Mouse (Mus musculus) liver, embryonic 12.5 days (tissue): ENCODE measurements around the gene Pdpn. TPM values are rescaled to one million over a fixed set of nuclear protein-coding genes. Genes with fewer than 3 reads are reported as not detected.

Experiments
- ATAC-seq: fragments of 200-750 bp; cut with Nextera tagmentation; 2 replicates; pipeline ENCODE4 v1.8.0; 2017; ENCODE audit warnings: moderate number of reproducible peaks, mild to moderate bottlenecking, moderate library complexity
- H3K27ac ChIP-seq: fragments of 300-500 bp; sonication (generic); 2 replicates; pipeline ENCODE4 v1.5.1; 2016; ENCODE audit warnings: mild to moderate bottlenecking
- H3K27me3 ChIP-seq: fragments of 300-500 bp; sonication (generic); replicated peaks from 2 replicates; pipeline ENCODE4 v1.6.1; 2016; ENCODE audit warnings: mild to moderate bottlenecking, moderate library complexity
- H3K36me3 ChIP-seq: fragments of 300-500 bp; sonication (generic); 2 replicates; pipeline ENCODE4 v1.6.1; 2016; ENCODE audit warnings: mild to moderate bottlenecking, moderate library complexity
- H3K4me1 ChIP-seq: fragments of 300-500 bp; sonication (generic); 2 replicates; pipeline ENCODE4 v1.6.1; 2016
- H3K4me2 ChIP-seq: fragments of 300-500 bp; sonication (generic); 2 replicates; pipeline ENCODE4 v1.6.1; 2016; ENCODE audit warnings: mild to moderate bottlenecking, moderate library complexity
- H3K4me3 ChIP-seq: fragments of 300-500 bp; sonication (generic); 2 replicates; pipeline ENCODE4 v1.5.1; 2016; ENCODE audit warnings: mild to moderate bottlenecking, moderate library complexity
- H3K9ac ChIP-seq: fragments of 300-500 bp; sonication (generic); 2 replicates; pipeline ENCODE4 v1.6.1; 2016; ENCODE audit warnings: mild to moderate bottlenecking, moderate library complexity
- H3K9me3 ChIP-seq: fragments of 300-500 bp; sonication (generic); replicated peaks from 2 replicates; pipeline ENCODE4 v1.6.1; 2016; ENCODE audit warnings: mild to moderate bottlenecking, moderate library complexity
- WGBS: fragments of 180-500 bp; shearing (Covaris S2); methylation state at CpG from one replicate; pipeline ENCODE4 v1.1.7; 2016; ENCODE audit not compliant: insufficient replicate concordance; 5-methylcytosine and 5-hydroxymethylcytosine counted together
- polyA plus RNA-seq: library from polyadenylated mRNA; unstranded; fragments of >200 nt; fragmentation: Nextera tagmentation; extraction: Ambion mirVana; gene quantifications from 2 replicates; pipeline ENCODE4 v1.2.1, GENCODE M21; 2016

The Pdpn gene
- polyA plus RNA-seq, 1 experiment from 2014 or later: 2.5 TPM

- H3K4me2 ChIP-seq: no peak overlapping the region
- H3K27me3 ChIP-seq: no peaks in the 10 kb centered on the region
- no peak overlapping the region for H3K4me3 ChIP-seq
- H3K27ac ChIP-seq: no peak overlapping the region
- ATAC-seq: no peak
- H3K36me3 ChIP-seq: no peaks in the 10 kb centered on the region
- 25% methylated on average over 8 of the region's 11 CpGs for WGBS
- no peak overlapping the region for H3K9ac ChIP-seq
- no peaks in the 10 kb centered on the region for H3K9me3 ChIP-seq
- H3K4me1 ChIP-seq: no peaks in the 10 kb centered on the region
Observed at GRCm38 (mm10) chr4:143324176-143324924, 25.0 kb upstream of the Pdpn start.

GRCm38 (mm10) chr4:143313299-143313698 lies 13.9 kb upstream of the Pdpn start:
- no peak for ATAC-seq
- 65% methylated on average over 6 of the region's 6 CpGs for WGBS

GRCm38 (mm10) chr4:143311341-143311740 lies 12.0 kb upstream of the Pdpn start:
- Histone ChIP-seq H3K4me2 (no peak overlapping the region), H3K27me3 (no peaks in the 10 kb centered on the region), H3K4me3 (no peak overlapping the region), H3K27ac (no peak overlapping the region), H3K4me1 (no peaks in the 10 kb centered on the region), H3K36me3 (no peaks in the 10 kb centered on the region), H3K9me3 (no peaks in the 10 kb centered on the region), H3K9ac (no peak overlapping the region)
- 20% methylated on average over 2 of the region's 2 CpGs for WGBS
- no peak for ATAC-seq

More at GRCm38 (mm10) chr4:143313299-143313698, 13.9 kb upstream of the Pdpn start:
- Histone ChIP-seq H3K36me3 (no peaks in the 10 kb centered on the region), H3K27me3 (no peaks in the 10 kb centered on the region), H3K9me3 (no peaks in the 10 kb centered on the region), H3K9ac (no peak overlapping the region), H3K4me1 (no peaks in the 10 kb centered on the region), H3K4me2 (no peak overlapping the region), H3K27ac (no peak overlapping the region), H3K4me3 (no peak overlapping the region)

- Histone ChIP-seq H3K4me2 (no peak overlapping the region), H3K9me3 (no peaks in the 10 kb centered on the region), H3K9ac (no peak overlapping the region), H3K4me3 (no peak overlapping the region), H3K27me3 (peaks cover 15% of the 10 kb centered on the region), H3K4me1 (no peaks in the 10 kb centered on the region), H3K36me3 (no peaks in the 10 kb centered on the region), H3K27ac (no peak overlapping the region)
- WGBS: 56% methylated on average over 5 of the region's 5 CpGs
- no peak for ATAC-seq
Observed at GRCm38 (mm10) chr4:143305987-143306772, 6.8 kb upstream of the Pdpn start.

GRCm38 (mm10) chr4:143305031-143305430 lies 5.7 kb upstream of the Pdpn start:
- H3K4me1 ChIP-seq: no peaks in the 10 kb centered on the region
- ATAC-seq: no peak
- H3K27me3 ChIP-seq: peaks cover 26% of the 10 kb centered on the region
- H3K9me3 ChIP-seq: no peaks in the 10 kb centered on the region
- WGBS: 69% methylated on average over 4 of the region's 4 CpGs
- no peak overlapping the region for H3K4me2 ChIP-seq
- H3K36me3 ChIP-seq: no peaks in the 10 kb centered on the region
- no peak overlapping the region for H3K27ac ChIP-seq
- H3K4me3 ChIP-seq: no peak overlapping the region
- no peak overlapping the region for H3K9ac ChIP-seq

GRCm38 (mm10) chr4:143302279-143302890 lies 3.0 kb upstream of the Pdpn start:
- H3K27me3 ChIP-seq: peaks cover 53% of the 10 kb centered on the region
- H3K4me3 ChIP-seq: no peak overlapping the region
- H3K36me3 ChIP-seq: no peaks in the 10 kb centered on the region
- H3K4me1 ChIP-seq: no peaks in the 10 kb centered on the region
- H3K4me2 ChIP-seq: no peak overlapping the region
- 28% methylated on average over 11 of the region's 11 CpGs for WGBS
- H3K9me3 ChIP-seq: no peaks in the 10 kb centered on the region
- ATAC-seq: no peak
- no peak overlapping the region for H3K9ac ChIP-seq
- H3K27ac ChIP-seq: no peak overlapping the region

GRCm38 (mm10) chr4:143301875-143302274 lies 2.5 kb upstream of the Pdpn start:
- no peak for ATAC-seq
- H3K27ac ChIP-seq: no peak overlapping the region
- no peaks in the 10 kb centered on the region for H3K9me3 ChIP-seq
- H3K4me2 ChIP-seq: no peak overlapping the region
- 0 out of 2 replicates have a peak, but pooled peaks cover 2% of the 10 kb centered on the region for H3K4me1 ChIP-seq
- no peak overlapping the region for H3K4me3 ChIP-seq
- H3K9ac ChIP-seq: no peak overlapping the region
- peaks cover 58% of the 10 kb centered on the region for H3K27me3 ChIP-seq
- H3K36me3 ChIP-seq: no peaks in the 10 kb centered on the region
- 31% methylated on average over 4 of the region's 4 CpGs for WGBS

- Histone ChIP-seq H3K4me1 (0 out of 2 replicates have a peak, but pooled peaks cover 4% of the 10 kb centered on the region), H3K27ac (no peak overlapping the region), H3K27me3 (peaks cover 65% of the 10 kb centered on the region), H3K36me3 (no peaks in the 10 kb centered on the region), H3K4me3 (no peak overlapping the region), H3K9me3 (no peaks in the 10 kb centered on the region), H3K9ac (no peak overlapping the region), H3K4me2 (no peak overlapping the region)
- no peak for ATAC-seq
- WGBS: 40% methylated on average over 5 of the region's 5 CpGs
Observed at GRCm38 (mm10) chr4:143301042-143301441, 1.7 kb upstream of the Pdpn start.

- 17% methylated on average over 12 of the region's 12 CpGs for WGBS
- Histone ChIP-seq H3K4me2 (no peak overlapping the region), H3K27me3 (peaks cover 67% of the 10 kb centered on the region), H3K27ac (no peak overlapping the region), H3K36me3 (no peaks in the 10 kb centered on the region), H3K4me3 (no peak overlapping the region), H3K4me1 (0 out of 2 replicates have a peak, but pooled peaks cover 4% of the 10 kb centered on the region), H3K9ac (no peak overlapping the region), H3K9me3 (no peaks in the 10 kb centered on the region)
- no peak for ATAC-seq
Observed at GRCm38 (mm10) chr4:143300113-143300688, 837 bp upstream of the Pdpn start.

- Histone ChIP-seq H3K36me3 (no peaks in the 10 kb centered on the region), H3K9me3 (no peaks in the 10 kb centered on the region), H3K27me3 (peaks cover 75% of the 10 kb centered on the region), H3K4me3 (peak overlapping the region; percentile 23), H3K9ac (no peak overlapping the region), H3K4me1 (0 out of 2 replicates have a peak, but pooled peaks cover 4% of the 10 kb centered on the region), H3K27ac (no peak overlapping the region), H3K4me2 (peak overlapping the region; percentile 44)
- no peak for ATAC-seq
- WGBS: 8% methylated on average over 24 of the region's 24 CpGs
Observed at GRCm38 (mm10) chr4:143298431-143299315, 691 bp downstream of the Pdpn start.

- peaks cover 68% of the 10 kb centered on the region for H3K27me3 ChIP-seq
- H3K4me2 ChIP-seq: no peak overlapping the region
- H3K9ac ChIP-seq: no peak overlapping the region
- no peak for ATAC-seq
- H3K4me1 ChIP-seq: 0 out of 2 replicates have a peak, but pooled peaks cover 4% of the 10 kb centered on the region
- no peaks in the 10 kb centered on the region for H3K36me3 ChIP-seq
- WGBS: 28% methylated on average over 12 of the region's 12 CpGs
- no peak overlapping the region for H3K4me3 ChIP-seq
- no peaks in the 10 kb centered on the region for H3K9me3 ChIP-seq
- H3K27ac ChIP-seq: no peak overlapping the region
Observed at GRCm38 (mm10) chr4:143297016-143297556, 2.3 kb downstream of the Pdpn start.
